In genomic region chr13:38155523-38155922, GRCm38 (mm10) we compare ENCODE assay signal across 12 mouse cellular contexts. TPM values are rescaled to one million over a fixed set of nuclear protein-coding genes. Genes with fewer than 3 reads are reported as not detected.
DNase-seq lines count a peak whose midpoint lies in the region; ATAC-seq lines count a peak whose summit lies in the region.
"Had no signal": no experiment of that assay in that cellular context is flagged by ENCODE, and none has a peak within 500 bp of the region (broad histone marks: within the 10 kb centered on the region; RNA-seq: fewer than 3 reads in every experiment).

No protein-coding gene starts in this region.

- H3K27ac ChIP-seq in hindbrain, embryonic 10.5 days, result no peak overlapping the region
- no peak overlapping the region for H3K27ac ChIP-seq in hindbrain, embryonic 13.5 days
- no peak overlapping the region for H3K27ac ChIP-seq in neural tube, embryonic 15.5 days (replicated peaks)
- 0 out of 2 replicates have a peak overlapping the region, but pooled peaks have one; percentile 1 for H3K27ac ChIP-seq in embryonic facial prominence, embryonic 15.5 days (replicated peaks)
- H3K27ac ChIP-seq in forebrain, embryonic 11.5 days (ENCODE audit: low read depth, low read length), result no peak overlapping the region
- H3K27ac ChIP-seq: liver, embryonic 13.5 days had no signal

- H3K9ac ChIP-seq in hindbrain, embryonic 13.5 days, result no peak overlapping the region
- no peak overlapping the region for H3K9ac ChIP-seq in neural tube, embryonic 15.5 days (replicated peaks)
- no peak overlapping the region for H3K9ac ChIP-seq in embryonic facial prominence, embryonic 15.5 days
- H3K9ac ChIP-seq in forebrain, embryonic 11.5 days (ENCODE audit: low read length), result no peak overlapping the region
- H3K9ac ChIP-seq: liver, embryonic 13.5 days had no signal

- DNase-seq in hindbrain, embryonic 10.5 days (ENCODE audit: low spot score), result peak; percentile 74
- DNase-seq in neural tube, embryonic 10.5 days (ENCODE audit: extremely low spot score, low spot score), result peak; percentile 38
- DNase-seq in thymus, postnatal 0 days (ENCODE audit: low spot score), result no peak
- no peak for DNase-seq in adrenal gland, postnatal 14 days
- DNase-seq in forebrain, embryonic 11.5 days (ENCODE audit: low spot score), result no peak
- DNase-seq: adrenal gland, postnatal 10 days; liver, embryonic 13.5 days; right cerebral cortex, postnatal 14 days had no signal

- no peaks in the 10 kb centered on the region for H3K36me3 ChIP-seq in hindbrain, embryonic 10.5 days
- no peaks in the 10 kb centered on the region for H3K36me3 ChIP-seq in hindbrain, embryonic 13.5 days
- no peaks in the 10 kb centered on the region for H3K36me3 ChIP-seq in neural tube, embryonic 15.5 days
- H3K36me3 ChIP-seq in embryonic facial prominence, embryonic 15.5 days, result no peaks in the 10 kb centered on the region
- no peaks in the 10 kb centered on the region for H3K36me3 ChIP-seq in forebrain, embryonic 11.5 days (ENCODE audit: control insufficient read depth, insufficient read depth, low read length)
- H3K36me3 ChIP-seq: liver, embryonic 13.5 days had no signal

- H3K4me1 ChIP-seq in hindbrain, embryonic 10.5 days (replicated peaks), result peaks cover 34% of the 10 kb centered on the region
- peaks cover 21% of the 10 kb centered on the region for H3K4me1 ChIP-seq in hindbrain, embryonic 13.5 days (replicated peaks)
- H3K4me1 ChIP-seq in neural tube, embryonic 15.5 days, result peaks cover 20% of the 10 kb centered on the region
- H3K4me1 ChIP-seq in embryonic facial prominence, embryonic 15.5 days, result peaks cover 28% of the 10 kb centered on the region
- peaks cover 12% of the 10 kb centered on the region for H3K4me1 ChIP-seq in forebrain, embryonic 11.5 days (replicated peaks; ENCODE audit: control insufficient read depth, insufficient read depth, low read length)

- peaks cover 90% of the 10 kb centered on the region for H3K27me3 ChIP-seq in hindbrain, embryonic 10.5 days (ENCODE audit: insufficient read depth, poor library complexity, severe bottlenecking)
- peaks cover 87% of the 10 kb centered on the region for H3K27me3 ChIP-seq in hindbrain, embryonic 13.5 days
- H3K27me3 ChIP-seq in neural tube, embryonic 15.5 days (replicated peaks), result peaks cover 62% of the 10 kb centered on the region
- H3K27me3 ChIP-seq in embryonic facial prominence, embryonic 15.5 days, result peaks cover 30% of the 10 kb centered on the region
- peaks cover 27% of the 10 kb centered on the region for H3K27me3 ChIP-seq in forebrain, embryonic 11.5 days (ENCODE audit: control insufficient read depth, insufficient read depth, low read length)

- H3K4me2 ChIP-seq in hindbrain, embryonic 13.5 days, result no peak overlapping the region
- no peak overlapping the region for H3K4me2 ChIP-seq in neural tube, embryonic 15.5 days
- peak overlapping the region; percentile 29; the same call in 1 of the 2 replicates for H3K4me2 ChIP-seq in embryonic facial prominence, embryonic 15.5 days (replicated peaks)
- no peak overlapping the region for H3K4me2 ChIP-seq in forebrain, embryonic 11.5 days (ENCODE audit: low read depth, low read length, severe bottlenecking)
- H3K4me2 ChIP-seq: liver, embryonic 13.5 days had no signal

- WGBS in hindbrain, embryonic 10.5 days, result 3% methylated on average over 2 of the region's 2 CpGs
- 5% methylated on average over 2 of the region's 2 CpGs for WGBS in hindbrain, embryonic 13.5 days
- WGBS in neural tube, embryonic 15.5 days, result 6% methylated on average over 2 of the region's 2 CpGs
- WGBS in embryonic facial prominence, embryonic 15.5 days, result 3% methylated on average over 2 of the region's 2 CpGs
- 0% methylated on average over 2 of the region's 2 CpGs for WGBS in forebrain, embryonic 11.5 days

- no peak overlapping the region for H3K4me3 ChIP-seq in hindbrain, embryonic 10.5 days
- no peak overlapping the region for H3K4me3 ChIP-seq in hindbrain, embryonic 13.5 days
- H3K4me3 ChIP-seq in neural tube, embryonic 15.5 days (replicated peaks), result no peak overlapping the region
- no peak overlapping the region for H3K4me3 ChIP-seq in embryonic facial prominence, embryonic 15.5 days (replicated peaks)
- no peak overlapping the region for H3K4me3 ChIP-seq in forebrain, embryonic 11.5 days (ENCODE audit: low read depth, low read length)
- H3K4me3 ChIP-seq: liver, embryonic 13.5 days had no signal

- no peaks in the 10 kb centered on the region for H3K9me3 ChIP-seq in hindbrain, embryonic 10.5 days
- no peaks in the 10 kb centered on the region for H3K9me3 ChIP-seq in hindbrain, embryonic 13.5 days
- H3K9me3 ChIP-seq in neural tube, embryonic 15.5 days (replicated peaks), result no peaks in the 10 kb centered on the region
- H3K9me3 ChIP-seq in embryonic facial prominence, embryonic 15.5 days (replicated peaks), result no peaks in the 10 kb centered on the region
- H3K9me3 ChIP-seq in forebrain, embryonic 11.5 days (ENCODE audit: control insufficient read depth, low read length), result no peaks in the 10 kb centered on the region
- H3K9me3 ChIP-seq: liver, embryonic 13.5 days had no signal

- no peak for ATAC-seq in hindbrain, embryonic 13.5 days (ENCODE audit: low FRiP score)
- no peak for ATAC-seq in neural tube, embryonic 15.5 days (ENCODE audit: low FRiP score)
- ATAC-seq in embryonic facial prominence, embryonic 15.5 days (ENCODE audit: insufficient number of reproducible peaks, low FRiP score, low TSS enrichment, low read depth), result no peak
- no peak for ATAC-seq in forebrain, embryonic 11.5 days (replicated peaks; ENCODE audit: low FRiP score)
- ATAC-seq: CD4-positive, CD25-positive, alpha-beta regulatory T cell, adult 4 months had no signal

RNA-seq across cellular contexts. Expression of gene Dsp, which starts 4.4 kb away (rescaled TPM):
- 0.98 and 1.3 TPM in 2 replicates for polyA plus RNA-seq in hindbrain, embryonic 10.5 days (2016; fragmentation: Nextera tagmentation; extraction: Ambion mirVana)
- 0.30 and 0.31 TPM in 2 replicates for polyA plus RNA-seq in hindbrain, embryonic 13.5 days (2015; fragmentation: Nextera tagmentation; extraction: Ambion mirVana)
- polyA plus RNA-seq in neural tube, embryonic 15.5 days (2015; fragmentation: Nextera tagmentation; extraction: Ambion mirVana), result 0.23 and 5.3 TPM in 2 replicates
- polyA plus RNA-seq in embryonic facial prominence, embryonic 15.5 days (2015; fragmentation: Nextera tagmentation; extraction: Ambion mirVana), result 48.5 and 57.2 TPM in 2 replicates
- polyA plus RNA-seq in thymus, postnatal 0 days (2015; fragmentation: Nextera tagmentation; extraction: Ambion mirVana), result 15.6 and 19.3 TPM in 2 replicates
- total RNA-seq in adrenal gland, postnatal 14 days (2021), result 0.94 and 3.7 TPM in 2 replicates
- 1.1 and 1.3 TPM in 2 replicates for polyA plus RNA-seq in forebrain, embryonic 11.5 days (2014; fragmentation: Nextera tagmentation; extraction: Ambion mirVana)

RNA-seq across cellular contexts. Expression of gene Snrnp48, which starts 49.2 kb away (rescaled TPM):
- polyA plus RNA-seq in hindbrain, embryonic 10.5 days (2016; fragmentation: Nextera tagmentation; extraction: Ambion mirVana), result 25.2 and 34.3 TPM in 2 replicates
- 29.1 and 32.4 TPM in 2 replicates for polyA plus RNA-seq in hindbrain, embryonic 13.5 days (2015; fragmentation: Nextera tagmentation; extraction: Ambion mirVana)
- polyA plus RNA-seq in neural tube, embryonic 15.5 days (2015; fragmentation: Nextera tagmentation; extraction: Ambion mirVana), result 26.6 and 31.0 TPM in 2 replicates
- 32.9 and 39.3 TPM in 2 replicates for polyA plus RNA-seq in embryonic facial prominence, embryonic 15.5 days (2015; fragmentation: Nextera tagmentation; extraction: Ambion mirVana)
- polyA plus RNA-seq in thymus, postnatal 0 days (2015; fragmentation: Nextera tagmentation; extraction: Ambion mirVana), result 43.7 and 48.2 TPM in 2 replicates
- 24.6 and 26.1 TPM in 2 replicates for total RNA-seq in adrenal gland, postnatal 14 days (2021)
- polyA plus RNA-seq in forebrain, embryonic 11.5 days (2014; fragmentation: Nextera tagmentation; extraction: Ambion mirVana), result 44.8 and 45.5 TPM in 2 replicates

Comparison
In these comparisons a context has a peak if more than half of its experiments do, and no peak if none do; other contexts are left out.
1. DNase-seq: peak in hindbrain, embryonic 10.5 days (single experiment) and neural tube, embryonic 10.5 days (single experiment); none in thymus, postnatal 0 days (single experiment), adrenal gland, postnatal 14 days (single experiment) and forebrain, embryonic 11.5 days (single experiment).